Mouse (Mus musculus) ES-Bruce4 (cell line): ENCODE data around the gene Tap1.

Experiments
- CTCF ChIP-seq: IDR thresholded peaks from one replicate; pipeline ENCODE4 v1.8.1; 2011; ENCODE audit warnings: low read depth, low read length
- EP300 ChIP-seq: IDR thresholded peaks from 2 replicates; pipeline ENCODE4 v1.6.1; 2011; ENCODE audit warnings: low read depth, low read length; ENCODE audit not compliant: insufficient read depth
- POLR2A ChIP-seq: IDR thresholded peaks from one replicate; pipeline ENCODE4 v1.8.1; 2011; ENCODE audit warnings: low read length; ENCODE audit not compliant: insufficient read depth

DNA sequence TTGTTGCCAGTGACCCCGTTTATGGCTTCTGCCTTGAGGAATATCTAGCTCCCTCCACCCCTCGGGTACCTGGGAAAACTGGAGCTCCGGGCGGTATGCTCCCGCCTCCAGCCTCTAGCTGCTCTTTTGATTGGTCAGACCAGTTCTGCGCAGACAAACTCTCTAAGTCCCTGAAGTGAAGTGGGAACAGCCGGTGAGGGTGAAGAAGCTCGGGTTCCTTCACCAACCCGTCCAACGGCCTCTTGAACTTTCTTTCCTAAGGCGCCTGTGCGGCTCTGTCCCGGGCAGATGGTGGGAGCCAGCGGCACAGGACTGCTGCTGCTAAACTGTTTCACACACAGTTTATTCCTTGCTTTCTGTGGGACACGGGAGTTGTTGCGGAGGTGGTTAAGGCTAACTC, 47.9 kb upstream of the Tap1 start:
- TF ChIP-seq CTCF (no peak), POLR2A (no peak), EP300 (no peak)
